Mouse (Mus musculus) megakaryocyte, embryonic 14.5 days (primary cell): ENCODE measurements around the gene Scn1b.

Source experiments
- FLI1 ChIP-seq: IDR thresholded peaks from 2 replicates; pipeline ENCODE4 v1.6.1; 2012; ENCODE audit warnings: low read length, inconsistent platforms, mixed read lengths
- GATA1 ChIP-seq: IDR thresholded peaks from 3 replicates; pipeline ENCODE4 v1.6.1; 2012; ENCODE audit warnings: mixed read lengths, low read length, inconsistent platforms, borderline replicate concordance

DNA sequence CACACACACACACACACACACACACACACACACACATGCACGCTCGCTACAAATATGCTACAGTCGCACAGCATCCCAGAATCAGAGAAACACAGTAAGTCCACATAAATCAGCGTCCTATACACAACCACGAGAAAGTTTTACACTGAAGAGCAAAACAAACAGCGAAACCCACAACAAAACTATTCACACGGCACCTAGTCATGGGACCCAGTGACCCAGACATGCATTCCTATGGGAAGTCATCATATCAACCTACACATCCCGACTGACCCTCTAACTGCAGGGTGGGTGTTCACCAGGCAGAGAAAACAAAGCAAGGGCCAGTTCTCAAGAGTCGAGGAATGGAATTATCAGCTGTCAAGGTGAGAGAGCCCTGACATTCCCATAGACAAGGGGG, 22.5 kb upstream of the Scn1b start:
- TF ChIP-seq GATA1, result no peak
- no peak for TF ChIP-seq FLI1
